Mouse (Mus musculus): ENCODE results near the gene Nab1. TPM values are rescaled to one million over a fixed set of nuclear protein-coding genes. Genes with fewer than 3 reads are reported as not detected.

The Nab1 gene
- polyA plus RNA-seq, 1 experiment, result 55.1 TPM

GRCm38 (mm10) chr1:52422137-52422536 is 78.3 kb downstream of the Nab1 start:
- Histone ChIP-seq H3K27ac (ENCODE audit: insufficient read depth, low read length) (no peak overlapping the region), H3K4me3 (ENCODE audit: insufficient read depth, low read length) (no peak overlapping the region), H3K4me1 (ENCODE audit: control insufficient read depth, insufficient read depth, low read length) (no peaks in the 10 kb centered on the region)
- no peak for TF ChIP-seq POLR2A (IDR thresholded peaks at IDR 0.05; ENCODE audit: low read depth, low read length)
- no peak for TF ChIP-seq CTCF (IDR thresholded peaks at IDR 0.05; ENCODE audit: borderline replicate concordance, insufficient read depth, low read length)

- H3K4me1 ChIP-seq (ENCODE audit: control insufficient read depth, insufficient read depth, low read length), result no peaks in the 10 kb centered on the region
- no peak overlapping the region for H3K27ac ChIP-seq (ENCODE audit: insufficient read depth, low read length)
- TF ChIP-seq CTCF (IDR thresholded peaks at IDR 0.05; ENCODE audit: borderline replicate concordance, insufficient read depth, low read length), result no peak
- TF ChIP-seq POLR2A (IDR thresholded peaks at IDR 0.05; ENCODE audit: low read depth, low read length), result no peak
- no peak overlapping the region for H3K4me3 ChIP-seq (ENCODE audit: insufficient read depth, low read length)
Observed at GRCm38 (mm10) chr1:52421623-52422022, 78.9 kb downstream of the Nab1 start.

GRCm38 (mm10) chr1:52419088-52419819 is 81.2 kb downstream of the Nab1 start:
- no peak overlapping the region for H3K4me3 ChIP-seq (ENCODE audit: insufficient read depth, low read length)
- H3K27ac ChIP-seq (ENCODE audit: insufficient read depth, low read length), result no peak overlapping the region
- no peak for TF ChIP-seq CTCF (IDR thresholded peaks at IDR 0.05; ENCODE audit: borderline replicate concordance, insufficient read depth, low read length)
- TF ChIP-seq POLR2A (IDR thresholded peaks at IDR 0.05; ENCODE audit: low read depth, low read length), result no peak
- H3K4me1 ChIP-seq (ENCODE audit: control insufficient read depth, insufficient read depth, low read length), result no peaks in the 10 kb centered on the region

Other genes with a start within 250 kb of the Nab1 start
- gene Nemp2, start 130.0 kb upstream of the Nab1 start, polyA plus RNA-seq (2011; ENCODE audit: insufficient read length, low read depth, missing spikeins), result 2.8 and 6.6 TPM in 2 replicates
- 2.1 and 2.8 TPM in 2 replicates for gene Mfsd6, start 226.8 kb upstream of the Nab1 start, polyA plus RNA-seq (2011; ENCODE audit: insufficient read length, low read depth, missing spikeins)

All from embryonic fibroblast, embryonic 13.5 days (primary cell).